Mouse (Mus musculus) gastrocnemius, adult 8-10 months (tissue): ENCODE data around the gene Cgnl1. TPM values are rescaled to one million over a fixed set of nuclear protein-coding genes. Genes with fewer than 3 reads are reported as not detected.

Experiments
- DNase-seq, 2 experiments: peaks; one replicate each; pipeline ENCODE4 v3.0.0; 2022; ENCODE audit warnings: low spot score in 2 of 2
- total RNA-seq, 4 experiments: library from RNA; stranded (reverse); gene quantifications; 2 replicates each; pipeline ENCODE4 v1.2.4; 2022

Gene Cgnl1
- total RNA-seq, 4 experiments from 2014 or later: 2.8 to 5.4 (median 3.9) TPM

GRCm38 (mm10) chr9:71722366-71722765 is 49.0 kb downstream of the Cgnl1 start:
- no peak for DNase-seq

GRCm38 (mm10) chr9:71716995-71717394 is 54.4 kb downstream of the Cgnl1 start:
- DNase-seq: no peak

- no peak for DNase-seq
Observed at GRCm38 (mm10) chr9:71710776-71711175, 60.6 kb downstream of the Cgnl1 start.

GRCm38 (mm10) chr9:71709199-71709598 is 62.2 kb downstream of the Cgnl1 start:
- no peak for DNase-seq

- no peak for DNase-seq
Observed at GRCm38 (mm10) chr9:71707989-71708388, 63.4 kb downstream of the Cgnl1 start.

- DNase-seq: no peak
Observed at GRCm38 (mm10) chr9:71704332-71705014, 66.9 kb downstream of the Cgnl1 start.

GRCm38 (mm10) chr9:71699087-71699486 is 72.3 kb downstream of the Cgnl1 start:
- no peak for DNase-seq

- no peak for DNase-seq
Observed at GRCm38 (mm10) chr9:71698116-71698515, 73.3 kb downstream of the Cgnl1 start.

GRCm38 (mm10) chr9:71697189-71697588 is 74.2 kb downstream of the Cgnl1 start:
- no peak for DNase-seq

- peak; percentile 9 to 10 for DNase-seq
Observed at GRCm38 (mm10) chr9:71696762-71697161, 74.6 kb downstream of the Cgnl1 start.

GRCm38 (mm10) chr9:71695133-71695532 is 76.3 kb downstream of the Cgnl1 start:
- DNase-seq: no peak

GRCm38 (mm10) chr9:71694223-71694622 is 77.2 kb downstream of the Cgnl1 start:
- DNase-seq: no peak

GRCm38 (mm10) chr9:71693771-71694170 is 77.6 kb downstream of the Cgnl1 start:
- no peak for DNase-seq

- no peak for DNase-seq
Observed at GRCm38 (mm10) chr9:71692165-71692564, 79.2 kb downstream of the Cgnl1 start.

GRCm38 (mm10) chr9:71689369-71690073 is 81.9 kb downstream of the Cgnl1 start:
- DNase-seq: no peak

- DNase-seq: no peak
Observed at GRCm38 (mm10) chr9:71686463-71686862, 84.9 kb downstream of the Cgnl1 start.

GRCm38 (mm10) chr9:71684772-71685171 is 86.6 kb downstream of the Cgnl1 start:
- no peak for DNase-seq

- no peak for DNase-seq
Observed at GRCm38 (mm10) chr9:71680381-71680780, 91.0 kb downstream of the Cgnl1 start.

- DNase-seq: peak; percentile 41 to 58
Observed at GRCm38 (mm10) chr9:71679103-71679815, 92.1 kb downstream of the Cgnl1 start.

GRCm38 (mm10) chr9:71676988-71677688 is 94.3 kb downstream of the Cgnl1 start:
- DNase-seq: no peak

- DNase-seq: no peak
Observed at GRCm38 (mm10) chr9:71675799-71676414, 95.5 kb downstream of the Cgnl1 start.
